Mouse (Mus musculus) megakaryocyte, adult 5-6 weeks (primary cell): ENCODE data around the gene Tmem205. TPM values are rescaled to one million over a fixed set of nuclear protein-coding genes. Genes with fewer than 3 reads are reported as not detected.

ENCODE experiments used
- ATAC-seq: 2 replicates; pipeline ENCODE4 v1.8.0; 2016; ENCODE audit warnings: mild to moderate bottlenecking, inconsistent platforms; ENCODE audit not compliant: poor library complexity, severe bottlenecking
- total RNA-seq, 2 experiments: library from RNA; stranded (forward) in 1 of 2; stranded (reverse) in 1 of 2; fragments of 153-499, 151-499 nt in 1 of 2; fragments of 221-1000, 200-1000 nt in 1 of 2; gene quantifications; 2 replicates each; pipeline versions ENCODE4 v1.2.3 to v1.2.4; 2015 to 2017

The Tmem205 gene
- total RNA-seq, 2 experiments from 2014 or later = 14.1 to 48.2 TPM

DNA sequence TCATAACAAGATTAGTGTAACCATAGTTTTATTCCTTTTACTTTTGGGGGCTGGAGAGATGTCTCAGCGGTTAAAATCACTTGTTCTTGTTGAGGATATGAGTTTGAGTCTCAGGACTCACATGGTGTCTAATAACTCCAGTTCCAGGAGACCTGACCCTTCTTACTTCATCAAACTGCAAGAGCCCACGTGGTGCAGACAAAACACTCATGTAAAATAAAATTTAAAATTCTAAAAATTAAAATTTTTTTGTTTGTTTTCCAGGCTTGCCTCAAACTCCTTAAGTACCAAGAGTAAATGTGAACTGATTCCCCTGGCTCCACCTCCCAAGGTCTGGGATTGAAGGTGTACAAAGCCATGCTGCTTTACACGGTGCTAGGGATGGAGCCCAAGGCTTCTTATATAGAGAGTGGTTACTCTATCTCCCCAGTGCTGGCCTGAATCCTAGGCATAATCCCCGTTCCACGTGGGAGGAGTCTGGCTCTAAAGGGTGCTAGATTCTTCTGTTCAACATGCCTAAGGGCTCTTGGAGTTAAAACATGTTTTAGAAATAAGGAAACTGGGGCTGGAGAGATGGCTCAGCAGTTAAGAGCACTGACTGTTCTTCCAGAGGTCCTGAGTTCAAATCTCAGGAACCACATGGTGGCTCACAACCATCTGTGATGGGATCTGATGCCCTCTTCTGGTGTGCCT is 8.5 kb downstream of the Tmem205 start:
- no peak for ATAC-seq

DNA sequence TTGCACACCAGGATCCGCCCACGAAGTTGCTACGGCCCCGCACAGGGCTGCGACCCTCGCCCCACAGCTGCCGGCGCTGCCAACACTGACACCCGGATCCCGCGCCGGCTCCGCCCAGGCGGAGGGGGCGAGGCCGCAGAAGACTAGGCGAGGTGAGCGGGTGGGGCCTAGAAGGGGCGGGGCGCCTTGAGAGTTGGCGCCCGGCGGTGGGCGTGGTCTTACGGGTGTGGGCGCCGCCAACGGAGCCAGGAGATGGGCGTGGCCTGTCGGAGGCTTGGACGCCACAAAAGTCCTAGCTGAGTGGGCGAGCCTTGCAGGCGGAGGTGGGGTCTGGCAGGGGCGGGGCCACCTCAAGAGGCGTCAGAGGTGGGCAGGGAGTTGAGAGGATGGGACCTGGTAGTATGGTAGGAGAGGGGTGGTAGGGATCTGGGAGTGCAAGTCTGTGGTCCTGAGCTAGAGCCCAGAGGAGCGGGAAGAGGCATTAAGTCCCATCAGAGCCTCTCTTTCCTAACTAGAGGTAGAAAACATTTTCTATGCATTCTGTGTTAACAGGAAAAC is 9.2 kb downstream of the Tmem205 start, which contains the start of gene Rab3d:
TSS of gene Rab3d (minus strand) at position 158 of the 558 bp plus-strand sequence.
- ATAC-seq = peak; percentile 97

DNA sequence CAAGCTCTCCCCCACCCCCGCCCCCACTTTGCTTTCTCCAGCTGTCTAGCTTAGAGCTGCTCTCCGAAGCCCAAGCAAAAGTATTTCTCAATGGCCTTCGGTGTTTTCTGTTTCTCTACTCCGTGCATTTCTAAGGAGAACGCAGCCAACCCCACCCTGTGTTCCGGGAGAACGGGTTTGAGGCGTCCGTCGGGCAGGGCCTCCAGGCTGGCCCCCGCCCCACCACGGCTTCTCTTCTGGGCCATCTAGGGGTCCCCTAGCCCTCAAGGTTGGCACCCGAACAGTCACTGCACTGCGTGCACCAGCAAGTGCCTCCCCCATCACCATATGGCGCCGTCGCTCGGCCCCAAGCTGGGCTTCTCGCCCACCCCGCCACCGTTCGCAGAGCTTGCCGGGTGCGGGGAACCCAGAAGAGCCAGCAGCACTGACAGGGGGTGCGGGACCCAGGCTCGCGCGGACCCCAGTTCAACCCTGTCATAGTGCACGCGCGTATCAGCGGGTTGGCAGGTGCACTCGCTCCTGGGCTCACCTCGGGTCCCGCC is 9.8 kb downstream of the Tmem205 start:
- ATAC-seq = 0 out of 2 replicates have a peak, but pooled peaks have one; percentile 7

DNA sequence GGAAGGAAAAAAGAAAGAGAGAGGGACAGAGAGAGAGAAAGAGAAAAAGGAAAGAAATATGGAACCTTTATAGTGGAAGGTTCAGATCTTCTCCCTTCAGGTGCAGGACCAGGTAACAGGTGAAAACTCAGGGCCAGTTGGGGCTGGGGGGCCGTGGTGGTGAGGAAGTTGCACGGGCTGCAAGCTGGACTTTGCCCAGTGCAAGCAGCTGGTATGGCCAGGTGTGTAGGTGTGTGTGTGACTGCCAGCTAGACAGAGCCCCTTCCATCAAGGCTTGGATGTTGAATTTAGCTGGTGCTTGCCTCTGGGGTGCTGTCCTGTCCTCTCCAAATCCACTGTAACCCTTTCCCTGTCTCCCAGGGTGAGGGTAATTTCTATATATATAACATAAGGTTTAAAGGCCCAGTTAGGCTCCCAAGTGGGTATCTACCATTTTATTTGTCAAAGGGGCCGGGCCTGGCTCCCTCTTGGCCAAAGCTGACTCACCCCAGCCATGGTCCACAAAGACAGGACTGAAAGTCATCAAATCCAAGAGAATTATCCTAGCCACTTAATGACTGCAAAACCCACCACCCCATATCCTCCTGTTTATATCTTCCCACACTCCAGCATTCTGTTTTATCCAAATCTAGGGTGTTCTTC is 10.4 kb downstream of the Tmem205 start:
- ATAC-seq = no peak

DNA sequence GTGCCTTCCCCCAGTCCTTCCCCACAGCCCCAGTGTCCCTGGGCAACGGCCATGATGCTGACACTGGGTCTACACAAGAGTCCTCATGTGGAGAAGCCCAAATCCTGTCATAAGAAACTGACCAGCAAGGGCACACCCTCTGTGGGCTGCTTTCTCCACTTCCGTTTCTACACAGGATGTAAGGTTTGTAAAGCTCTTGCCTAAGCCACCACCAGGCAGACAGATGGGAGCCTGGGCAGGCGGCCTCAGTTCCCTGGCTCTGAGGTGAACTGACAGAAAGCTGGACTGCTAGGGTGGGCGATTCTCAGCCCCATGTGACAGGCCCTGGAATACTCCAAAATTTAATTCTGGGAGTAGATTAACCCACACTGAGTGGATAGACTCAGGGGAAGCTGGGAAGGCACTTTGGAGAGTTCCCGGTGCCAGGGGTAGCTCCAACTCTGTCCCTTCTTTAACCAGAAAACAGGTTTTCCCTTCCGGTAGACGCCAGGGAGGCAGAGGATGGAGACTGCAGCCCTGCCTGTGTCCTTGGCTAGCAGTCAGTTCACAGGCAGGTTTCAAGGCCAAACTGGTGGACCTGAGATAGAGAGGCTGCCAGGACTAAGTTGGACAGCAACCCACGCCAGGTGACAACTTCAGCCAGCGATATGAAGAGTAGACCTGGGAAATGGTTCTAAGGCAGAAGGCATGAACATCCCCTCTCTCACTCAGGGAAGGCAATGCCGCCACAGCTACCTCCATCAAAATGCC is 17.7 kb downstream of the Tmem205 start:
- peak; percentile 95 for ATAC-seq

DNA sequence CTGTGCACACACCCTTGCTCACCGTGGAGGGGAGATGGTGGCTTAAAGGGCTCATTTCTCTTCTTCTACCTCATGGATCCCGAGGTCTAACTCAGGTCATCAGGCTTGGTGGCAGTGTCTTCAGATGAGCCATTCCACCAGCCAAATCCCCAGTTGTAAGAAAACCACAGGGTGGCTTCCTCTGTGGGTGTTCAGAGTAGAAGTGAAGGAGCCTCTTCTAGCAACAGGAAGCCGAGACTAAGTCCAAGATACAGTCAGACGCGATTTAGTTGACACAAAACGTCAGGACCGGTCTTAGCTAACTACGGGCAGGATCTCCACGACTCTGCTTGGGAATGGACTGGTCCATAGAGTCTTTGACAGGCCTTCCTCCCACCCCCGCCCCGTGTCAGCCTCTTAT is 19.1 kb downstream of the Tmem205 start:
- 0 out of 2 replicates have a peak, but pooled peaks have one; percentile 16 for ATAC-seq

DNA sequence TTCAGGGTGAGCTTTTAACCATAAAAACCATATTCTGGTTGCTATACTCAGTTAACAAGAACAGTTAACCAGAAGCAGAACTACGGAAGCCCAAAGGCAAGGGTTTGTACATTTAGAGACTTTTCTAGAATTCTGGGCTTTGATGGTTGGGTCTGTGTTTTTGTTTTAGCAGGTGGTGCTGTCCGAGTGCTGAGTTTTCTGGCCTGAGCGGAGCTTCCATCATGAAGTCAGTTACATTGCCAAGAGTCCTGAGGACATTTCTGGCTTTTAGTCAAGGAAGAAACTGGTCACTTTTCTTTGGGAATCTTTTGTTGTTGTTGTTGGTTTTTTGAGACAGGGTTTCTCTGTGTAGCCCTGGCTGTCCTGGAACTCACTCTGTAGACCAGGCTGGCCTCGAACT is 23.3 kb downstream of the Tmem205 start:
- no peak for ATAC-seq

DNA sequence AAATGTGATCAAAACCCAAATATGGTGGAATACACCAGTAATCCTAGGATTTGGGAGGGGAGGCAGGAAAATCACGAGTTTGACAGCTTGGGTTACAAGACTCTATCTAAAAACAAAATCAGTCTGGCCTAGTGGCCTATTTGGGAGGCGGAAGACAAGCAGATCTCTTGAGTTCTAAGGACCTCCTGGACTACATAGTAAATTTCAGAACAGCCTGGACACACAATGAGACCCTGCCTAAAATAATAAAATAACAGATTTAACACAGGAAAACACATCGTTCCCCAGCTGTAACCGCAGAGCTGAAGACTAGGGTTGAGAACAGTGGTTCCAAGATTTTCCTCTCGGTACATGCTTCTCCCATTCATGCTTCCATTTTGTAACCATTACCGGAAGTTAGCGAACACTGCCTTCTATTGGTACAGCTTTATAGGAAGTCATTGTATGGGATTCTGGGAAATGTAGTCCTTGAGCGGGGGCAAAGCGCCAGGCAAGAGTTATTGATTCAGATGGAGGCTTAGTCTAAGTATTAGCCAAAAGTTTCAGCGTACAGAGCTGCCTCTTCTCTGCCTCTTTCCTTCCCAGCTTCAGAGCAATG is 26.0 kb downstream of the Tmem205 start:
- peak; percentile 97 for ATAC-seq

DNA sequence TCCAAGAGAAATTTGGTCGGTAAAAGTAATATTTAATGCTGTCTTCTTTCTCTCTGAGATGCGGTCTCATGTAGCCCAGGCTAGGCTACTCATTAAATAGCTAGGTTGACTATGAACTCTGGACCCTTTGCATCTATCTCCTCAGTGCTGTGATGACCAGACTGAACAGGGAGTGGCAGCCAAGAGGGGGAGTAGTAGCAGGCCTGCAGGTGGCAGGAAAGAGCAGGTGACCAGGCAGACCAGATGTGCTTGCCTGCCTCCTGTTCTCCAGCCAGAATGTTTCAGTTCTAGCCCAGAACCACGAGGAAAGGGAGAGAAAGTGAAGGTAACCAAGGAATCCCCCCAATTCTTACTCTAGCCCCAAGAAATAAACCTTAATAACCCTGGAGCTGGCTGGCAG is 38.1 kb downstream of the Tmem205 start:
- ATAC-seq = peak; percentile 70

DNA sequence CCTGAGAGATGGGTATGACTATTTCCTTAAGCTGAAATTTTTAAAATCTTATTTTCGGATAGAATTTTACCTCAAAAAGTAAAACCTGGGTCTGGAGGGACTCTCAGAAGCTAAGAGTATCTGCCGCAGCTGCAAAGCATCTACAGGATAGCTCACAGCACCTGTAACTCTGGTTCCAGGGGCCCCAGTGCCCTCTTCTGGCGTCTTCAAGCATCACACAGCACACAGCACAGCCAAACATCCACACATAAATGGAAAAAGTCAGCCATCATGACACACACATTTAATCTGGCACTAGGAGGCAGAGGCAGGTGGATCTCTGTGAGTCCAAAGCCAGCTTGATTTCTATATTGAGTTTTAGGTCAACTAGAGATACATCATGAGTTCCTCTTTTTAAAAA is 50.8 kb downstream of the Tmem205 start:
- ATAC-seq = no peak

DNA sequence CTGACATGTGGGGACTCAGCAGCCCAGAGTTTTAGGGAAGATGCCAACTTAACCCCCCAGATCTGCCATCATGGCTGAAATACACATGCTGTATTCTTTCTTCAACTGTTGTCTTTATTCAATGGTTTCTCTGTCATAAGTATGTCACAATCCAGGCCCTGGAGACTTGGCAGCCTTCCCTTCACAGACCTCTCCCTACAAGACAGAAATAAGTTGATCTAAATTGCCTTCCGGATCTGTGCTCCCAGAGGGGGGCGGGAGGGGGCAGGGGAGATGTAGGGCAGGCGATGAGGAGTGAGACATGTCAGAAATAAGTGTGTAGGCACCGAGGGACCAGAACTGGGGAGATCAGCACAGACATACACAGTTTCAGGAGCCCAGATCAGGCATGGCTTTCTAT is 55.2 kb downstream of the Tmem205 start:
- ATAC-seq = no peak

Other genes with a start within 250 kb of the Tmem205 start
- 23.8 and 25.6 TPM in 2 replicates for gene Ldlr, start 204.1 kb downstream of the Tmem205 start, total RNA-seq (2015)
- gene Ldlr, start 204.1 kb downstream of the Tmem205 start, total RNA-seq (2017) = 50.1 and 51.5 TPM in 2 replicates
- gene Spc24, start 167.3 kb downstream of the Tmem205 start, total RNA-seq (2015) = 49.8 and 57.8 TPM in 2 replicates
- 127 and 156 TPM in 2 replicates for gene Spc24, start 167.3 kb downstream of the Tmem205 start, total RNA-seq (2017)
- gene Kank2, start 128.8 kb downstream of the Tmem205 start, total RNA-seq (2015) = 0.73 and 1.2 TPM in 2 replicates
- gene Kank2, start 128.8 kb downstream of the Tmem205 start, total RNA-seq (2017) = 0.49 and 1.1 TPM in 2 replicates
- 1.6 and 2.0 TPM in 2 replicates for gene Angptl8, start 92.0 kb downstream of the Tmem205 start, total RNA-seq (2015)
- 3.3 TPM in 1 of 2 replicates, not detected in the other for gene Angptl8, start 92.0 kb downstream of the Tmem205 start, total RNA-seq (2017)
- 2.3 and 2.6 TPM in 2 replicates for gene Dock6, start 74.9 kb downstream of the Tmem205 start, total RNA-seq (2015)
- 1.3 and 1.5 TPM in 2 replicates for gene Dock6, start 74.9 kb downstream of the Tmem205 start, total RNA-seq (2017)
- 36.7 and 44.4 TPM in 2 replicates for gene Rab3d, start 9.4 kb downstream of the Tmem205 start, total RNA-seq (2015)
- 66.4 and 92.7 TPM in 2 replicates for gene Rab3d, start 9.4 kb downstream of the Tmem205 start, total RNA-seq (2017)
- gene Ccdc159, start 85 bp downstream of the Tmem205 start, total RNA-seq (2015) = 0.22 and 1.0 TPM in 2 replicates
- gene Ccdc159, start 85 bp downstream of the Tmem205 start, total RNA-seq (2017) = 0.53 TPM in 1 of 2 replicates, not detected in the other
- 0.57 and 0.96 TPM in 2 replicates for gene Plppr2, start 9.5 kb upstream of the Tmem205 start, total RNA-seq (2015)
- 0.65 TPM in 1 of 2 replicates, not detected in the other for gene Plppr2, start 9.5 kb upstream of the Tmem205 start, total RNA-seq (2017)
- 3.7 and 4.3 TPM in 2 replicates for gene Swsap1, start 28.2 kb upstream of the Tmem205 start, total RNA-seq (2015)
- 6.5 and 6.6 TPM in 2 replicates for gene Swsap1, start 28.2 kb upstream of the Tmem205 start, total RNA-seq (2017)
- 0.45 and 0.84 TPM in 2 replicates for gene Epor, start 36.0 kb upstream of the Tmem205 start, total RNA-seq (2015)
- 0.28 and 1.2 TPM in 2 replicates for gene Epor, start 36.0 kb upstream of the Tmem205 start, total RNA-seq (2017)
- gene Rgl3, start 61.9 kb upstream of the Tmem205 start, total RNA-seq (2015) = not detected in 2 replicates
- not detected in 2 replicates for gene Rgl3, start 61.9 kb upstream of the Tmem205 start, total RNA-seq (2017)
- not detected in 2 replicates for gene Ccdc151, start 75.1 kb upstream of the Tmem205 start, total RNA-seq (2015)
- not detected in 2 replicates for gene Ccdc151, start 75.1 kb upstream of the Tmem205 start, total RNA-seq (2017)
- 25.4 and 28.8 TPM in 2 replicates for gene Prkcsh, start 75.2 kb upstream of the Tmem205 start, total RNA-seq (2015)
- 70.7 and 76.5 TPM in 2 replicates for gene Prkcsh, start 75.2 kb upstream of the Tmem205 start, total RNA-seq (2017)
- not detected in 2 replicates for gene Elavl3, start 124.5 kb upstream of the Tmem205 start, total RNA-seq (2015)
- not detected in 2 replicates for gene Elavl3, start 124.5 kb upstream of the Tmem205 start, total RNA-seq (2017)
- not detected in 2 replicates for gene Gm49318, start 143.7 kb upstream of the Tmem205 start, total RNA-seq (2015)
- gene Gm49318, start 143.7 kb upstream of the Tmem205 start, total RNA-seq (2017) = not detected in 2 replicates
- 4.4 and 6.1 TPM in 2 replicates for gene Zfp653, start 143.8 kb upstream of the Tmem205 start, total RNA-seq (2015)
- 6.2 and 8.6 TPM in 2 replicates for gene Zfp653, start 143.8 kb upstream of the Tmem205 start, total RNA-seq (2017)
- gene Ecsit, start 157.9 kb upstream of the Tmem205 start, total RNA-seq (2015) = 3.9 and 5.0 TPM in 2 replicates
- gene Ecsit, start 157.9 kb upstream of the Tmem205 start, total RNA-seq (2017) = 10.8 and 11.1 TPM in 2 replicates
- not detected in 2 replicates for gene Cnn1, start 171.7 kb upstream of the Tmem205 start, total RNA-seq (2015)
- gene Cnn1, start 171.7 kb upstream of the Tmem205 start, total RNA-seq (2017) = not detected in 2 replicates
- gene Elof1, start 189.6 kb upstream of the Tmem205 start, total RNA-seq (2015) = 85.2 and 95.7 TPM in 2 replicates
- gene Elof1, start 189.6 kb upstream of the Tmem205 start, total RNA-seq (2017) = 29.7 and 42.0 TPM in 2 replicates
- 5.5 and 10.9 TPM in 2 replicates for gene Acp5, start 208.2 kb upstream of the Tmem205 start, total RNA-seq (2015)
- gene Acp5, start 208.2 kb upstream of the Tmem205 start, total RNA-seq (2017) = 4.4 and 6.6 TPM in 2 replicates
- gene Pigyl, start 229.3 kb upstream of the Tmem205 start, total RNA-seq (2015) = 19.7 and 22.1 TPM in 2 replicates
- 22.8 and 24.8 TPM in 2 replicates for gene Pigyl, start 229.3 kb upstream of the Tmem205 start, total RNA-seq (2017)